Mouse (Mus musculus) ovary, adult 2 months (tissue): ENCODE data around the gene Drc3. TPM values are rescaled to one million over a fixed set of nuclear protein-coding genes. Genes with fewer than 3 reads are reported as not detected.

Source experiments
- polyA plus RNA-seq: library from polyadenylated mRNA; depleted of rRNA; stranded (reverse); fragments of >200 nt; gene quantifications from 2 replicates; pipeline ENCODE4 v1.2.3, GENCODE M21; 2012; rRNA removed

The Drc3 gene
- 21.8 and 26.2 TPM in 2 replicates for polyA plus RNA-seq

GRCm38 (mm10) chr11:60352559-60353411 lies at the start of gene Drc3, which contains the start of gene Tom1l2:
Gene Drc3 (plus strand): TSS chr11:60353329.
Gene Tom1l2 (minus strand): TSS chr11:60352905.

DNA sequence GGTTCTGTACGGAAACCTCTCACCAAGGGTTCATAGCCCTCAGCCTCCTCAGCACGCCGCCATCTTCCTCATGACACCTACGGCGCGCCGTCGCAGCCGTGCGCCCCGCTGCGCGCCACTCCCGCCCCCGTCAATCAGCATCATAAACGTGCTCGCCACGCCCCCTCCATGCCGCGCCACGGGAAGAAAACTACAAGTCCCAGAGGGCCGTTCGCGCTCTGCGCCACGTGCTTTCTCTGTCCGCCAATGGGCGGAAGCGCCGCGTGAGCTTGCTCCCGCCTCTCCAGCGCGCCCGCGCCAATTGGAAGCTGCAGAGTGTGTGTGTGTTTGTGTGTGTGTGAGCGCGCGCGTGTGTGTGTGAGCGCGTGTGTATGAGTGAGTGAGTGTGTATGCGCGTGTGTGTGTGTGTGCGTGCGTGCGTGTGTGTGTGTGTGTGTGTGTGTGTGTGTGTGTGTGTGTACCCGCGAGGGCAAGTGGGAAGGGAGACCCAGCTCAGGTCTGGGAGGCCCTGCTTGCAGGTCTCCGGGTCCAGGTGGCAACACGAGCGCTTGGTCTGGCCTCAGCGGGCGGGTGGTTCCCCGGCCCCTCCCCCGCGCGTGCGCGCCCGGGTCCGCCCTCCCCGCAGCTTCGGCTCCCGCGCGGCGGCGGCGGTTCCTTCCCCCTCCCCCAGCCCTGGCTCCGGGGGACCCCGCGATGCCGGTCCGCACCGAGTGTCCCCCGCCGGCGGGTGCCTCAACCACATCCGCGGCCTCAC lies 64.0 kb downstream of the Drc3 start, which contains the start of gene Gid4:
Gene Gid4, plus strand, starts transcription at position 183 of the 754 bp plus-strand sequence.

GRCm38 (mm10) chr11:60417717-60418472 lies 64.8 kb downstream of the Drc3 start, which contains the start of gene Atpaf2:
Gene Atpaf2 (minus strand): TSS chr11:60418457.

Other genes starting within 250 kb of the Drc3 start
- 76.7 and 77.4 TPM in 2 replicates for gene Rai1, start 248.3 kb upstream of the Drc3 start, polyA plus RNA-seq
- 246 and 263 TPM in 2 replicates for gene Srebf1, start 130.7 kb upstream of the Drc3 start, polyA plus RNA-seq
- gene Tom1l2, start 424 bp upstream of the Drc3 start, polyA plus RNA-seq = 127 and 144 TPM in 2 replicates
- gene Gid4, start 63.8 kb downstream of the Drc3 start, polyA plus RNA-seq = 32.0 and 33.9 TPM in 2 replicates
- 24.3 and 30.1 TPM in 2 replicates for gene Atpaf2, start 65.1 kb downstream of the Drc3 start, polyA plus RNA-seq
- gene Drg2, start 101.3 kb downstream of the Drc3 start, polyA plus RNA-seq = 63.4 and 65.8 TPM in 2 replicates
- 0.45 and 0.53 TPM in 2 replicates for gene Myo15, start 116.0 kb downstream of the Drc3 start, polyA plus RNA-seq
- 34.2 and 38.4 TPM in 2 replicates for gene Alkbh5, start 183.1 kb downstream of the Drc3 start, polyA plus RNA-seq